Mouse (Mus musculus) kidney, embryonic 16.5 days (tissue): ENCODE measurements around the gene Ripk4. TPM values are rescaled to one million over a fixed set of nuclear protein-coding genes. Genes with fewer than 3 reads are reported as not detected.

Experiments
- ATAC-seq: fragments of 200-750 bp; cut with Nextera tagmentation; 2 replicates; pipeline ENCODE4 v1.8.0; 2017; ENCODE audit warnings: moderate TSS enrichment; ENCODE audit not compliant: low FRiP score, low TSS enrichment
- H3K27ac ChIP-seq: fragments of 300-500 bp; sonication (generic); 2 replicates; pipeline ENCODE4 v1.5.1; 2014; ENCODE audit warnings: low read length
- H3K27me3 ChIP-seq: fragments of 300-500 bp; sonication (generic); 2 replicates; pipeline ENCODE4 v1.6.1; 2014; ENCODE audit warnings: low read length, control low read depth, mixed read lengths; ENCODE audit not compliant: insufficient read depth
- H3K36me3 ChIP-seq: fragments of 300-500 bp; sonication (generic); 2 replicates; pipeline ENCODE4 v1.6.1; 2014; ENCODE audit warnings: low read length, control low read depth, mixed read lengths; ENCODE audit not compliant: insufficient read depth
- H3K4me1 ChIP-seq: fragments of 300-500 bp; sonication (generic); 2 replicates; pipeline ENCODE4 v1.6.1; 2014; ENCODE audit warnings: low read length, control low read depth, mixed read lengths; ENCODE audit not compliant: insufficient read depth
- H3K4me2 ChIP-seq: fragments of 300-500 bp; sonication (generic); replicated peaks from 2 replicates; pipeline ENCODE4 v1.6.1; 2014; ENCODE audit warnings: low read depth, low read length
- H3K4me3 ChIP-seq: fragments of 300-500 bp; sonication (generic); 2 replicates; pipeline ENCODE4 v1.5.1; 2014; ENCODE audit warnings: mild to moderate bottlenecking, low read length
- H3K9ac ChIP-seq: fragments of 300-500 bp; sonication (generic); replicated peaks from 2 replicates; pipeline ENCODE4 v1.6.1; 2014; ENCODE audit warnings: low read length
- H3K9me3 ChIP-seq: fragments of 300-500 bp; sonication (generic); 2 replicates; pipeline ENCODE4 v1.6.1; 2016; ENCODE audit warnings: low read length, control low read depth
- WGBS: fragments of 180-500 bp; shearing (Covaris S2); extraction: QIAGEN DNeasy Blood & Tissue Kit; methylation state at CpG from one replicate; pipeline ENCODE4 v1.1.7; 2014; 5-methylcytosine and 5-hydroxymethylcytosine counted together
- polyA plus RNA-seq: library from polyadenylated mRNA; unstranded; fragments of >200 nt; fragmentation: Nextera tagmentation; extraction: Ambion mirVana; gene quantifications from 2 replicates; pipeline ENCODE4 v1.2.1, GENCODE M21; 2015

Gene Ripk4
- polyA plus RNA-seq: 12.0 and 12.1 TPM in 2 replicates

DNA sequence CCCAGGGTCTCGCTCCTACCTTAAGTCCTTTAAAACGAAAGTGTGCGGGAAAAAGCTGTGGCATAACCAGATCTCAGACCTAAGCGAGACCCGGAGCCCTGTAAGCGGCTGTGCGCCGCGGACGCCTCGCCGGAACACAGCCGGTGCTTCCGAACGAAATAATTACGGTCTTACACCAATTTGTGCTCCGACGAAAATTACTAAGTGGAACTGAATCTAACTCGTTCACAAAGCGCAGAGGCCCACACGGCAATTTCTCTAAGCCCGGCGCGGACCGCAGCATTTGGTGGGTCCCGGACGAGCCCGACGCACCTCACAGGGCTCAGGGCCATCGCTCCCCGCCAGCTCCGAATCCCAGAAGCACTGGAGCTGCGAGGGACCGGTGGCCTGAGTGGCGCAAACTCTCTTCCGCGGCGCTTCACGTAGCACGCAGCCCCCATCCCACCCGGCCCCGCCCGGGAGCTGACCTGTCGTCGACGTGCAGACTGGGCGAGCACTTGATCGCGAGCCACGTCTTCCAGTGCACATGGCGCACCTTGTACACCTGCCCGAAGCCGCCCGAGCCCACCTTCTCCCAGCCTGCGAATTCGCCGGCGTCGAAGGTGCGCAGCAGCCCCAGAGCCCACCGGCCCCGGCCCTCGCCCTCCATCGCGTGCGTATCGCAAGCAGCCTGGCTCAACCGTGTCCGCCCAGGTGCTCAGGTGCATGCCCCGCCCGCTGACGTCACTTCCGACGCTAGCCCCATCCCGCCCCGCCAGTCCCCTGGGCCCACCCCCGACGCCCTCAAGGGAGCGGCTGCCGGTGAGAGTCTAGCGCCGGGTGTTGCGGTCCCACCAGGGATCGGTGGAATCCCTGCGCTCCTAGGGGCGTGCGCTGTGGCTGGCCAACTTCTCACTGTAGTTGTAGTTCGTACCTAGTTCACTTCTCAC is at the start of gene Ripk4:
Ripk4 (minus strand) TSS at position 727 of the 929 bp plus-strand sequence.
- H3K9me3 ChIP-seq: no peaks in the 10 kb centered on the region
- under 1% methylated on average over 88 of the region's 88 CpGs for WGBS
- H3K4me3 ChIP-seq: peak within 1 kb of the TSS; percentile 47
- H3K36me3 ChIP-seq: no peaks in the 10 kb centered on the region
- peak; percentile 95 for ATAC-seq
- no peak within 1 kb of the TSS; the same call in 1 of the 2 replicates for H3K27ac ChIP-seq
- peak within 1 kb of the TSS; percentile 65 for H3K9ac ChIP-seq
- peak within 1 kb of the TSS; percentile 67 for H3K4me2 ChIP-seq
- peaks cover 5% of the 10 kb centered on the region; the same call in 1 of the 2 replicates for H3K4me1 ChIP-seq
- peaks cover 39% of the 10 kb centered on the region for H3K27me3 ChIP-seq

DNA sequence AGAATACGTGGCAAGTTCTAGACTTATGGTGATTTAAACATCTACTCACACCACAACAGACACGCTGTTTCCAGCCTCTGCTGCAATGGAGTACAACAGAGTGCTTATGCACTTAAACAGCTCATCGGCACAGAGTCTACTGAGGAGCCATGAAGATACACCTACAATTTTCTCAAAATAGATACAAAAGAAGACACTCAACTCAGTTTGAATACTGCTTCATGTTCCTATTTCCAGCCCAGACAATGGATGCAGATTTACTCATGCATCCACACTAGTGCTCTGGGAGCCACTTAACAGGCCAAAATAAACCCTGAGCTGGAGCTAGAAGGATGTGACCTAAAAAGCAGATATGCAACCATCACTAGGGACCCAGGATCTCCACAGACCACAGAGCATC is 45.3 kb upstream of the Ripk4 start:
- Histone ChIP-seq H3K27ac (no peak overlapping the region), H3K4me1 (no peaks in the 10 kb centered on the region), H3K36me3 (peaks cover 75% of the 10 kb centered on the region), H3K27me3 (no peaks in the 10 kb centered on the region), H3K4me3 (no peak overlapping the region), H3K9ac (no peak overlapping the region), H3K4me2 (no peak overlapping the region), H3K9me3 (no peaks in the 10 kb centered on the region)
- no peak for ATAC-seq
- WGBS: 97% methylated on average over 3 of the region's 3 CpGs

DNA sequence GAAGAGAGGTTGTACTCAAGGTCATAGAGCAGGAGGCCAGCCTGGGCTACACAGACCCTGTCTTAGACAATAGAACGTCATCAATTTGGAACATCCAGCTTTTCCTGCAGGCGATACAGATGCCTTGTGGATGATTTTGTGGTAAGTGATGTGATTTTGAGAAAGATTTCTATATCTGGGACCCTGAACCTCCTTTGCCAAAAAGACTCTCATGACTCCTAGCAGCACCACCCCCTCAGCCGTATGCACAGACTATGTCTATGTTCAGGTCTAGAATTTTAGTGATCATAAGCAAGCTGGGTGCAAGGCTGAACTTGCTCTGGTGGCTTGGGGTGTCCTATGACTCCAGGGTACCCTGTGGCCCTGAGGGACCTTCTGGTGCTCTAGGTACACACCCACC is 42.1 kb upstream of the Ripk4 start:
- no peaks in the 10 kb centered on the region for H3K4me1 ChIP-seq
- H3K9me3 ChIP-seq: no peaks in the 10 kb centered on the region
- H3K4me2 ChIP-seq: no peak overlapping the region
- H3K27me3 ChIP-seq: no peaks in the 10 kb centered on the region
- WGBS: 93% methylated on average over 3 of the region's 3 CpGs
- peaks cover 68% of the 10 kb centered on the region for H3K36me3 ChIP-seq
- no peak overlapping the region for H3K4me3 ChIP-seq
- no peak overlapping the region for H3K27ac ChIP-seq
- no peak for ATAC-seq
- H3K9ac ChIP-seq: no peak overlapping the region

DNA sequence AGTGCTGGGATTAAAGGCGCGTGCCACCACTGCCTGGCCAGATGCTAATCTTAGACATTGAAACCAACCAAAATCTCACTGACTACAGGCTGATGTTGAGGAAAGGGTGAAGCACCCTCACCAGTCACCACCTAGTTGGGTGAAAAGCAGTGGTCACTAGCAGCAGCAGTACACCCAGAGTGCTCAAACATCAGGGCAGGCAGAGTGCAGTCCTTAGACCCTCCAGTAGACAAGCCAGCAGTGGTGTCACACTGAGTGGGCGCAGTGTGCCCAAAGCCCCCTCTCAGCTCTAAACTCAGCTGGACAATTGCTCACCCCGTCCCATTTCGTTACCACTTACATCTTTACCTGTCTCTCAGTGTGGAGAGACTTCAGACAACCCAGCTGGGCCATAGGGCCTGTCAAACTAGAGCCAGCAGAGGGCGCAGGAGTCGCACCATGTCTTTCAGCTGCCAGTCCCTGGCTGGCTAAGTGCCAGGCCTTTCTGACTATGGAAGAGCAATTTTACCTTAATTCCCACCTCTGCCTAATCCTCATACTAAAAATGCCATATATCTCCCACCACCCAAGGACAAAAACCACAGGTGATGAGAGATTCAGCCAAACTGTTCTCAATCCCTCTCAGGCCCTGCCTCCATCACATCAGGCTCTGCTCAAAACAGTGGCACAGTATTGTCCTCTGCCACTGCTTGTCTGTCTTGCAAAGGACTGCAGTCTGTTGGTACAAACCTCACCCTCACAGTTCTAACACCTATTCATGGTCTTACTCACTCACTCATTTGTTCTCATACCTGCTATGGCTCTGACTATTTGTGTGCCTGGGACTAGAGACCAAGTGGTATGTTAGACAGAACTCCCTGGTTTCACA is 41.3 kb upstream of the Ripk4 start:
- Histone ChIP-seq H3K4me2 (no peak overlapping the region), H3K4me3 (no peak overlapping the region), H3K27me3 (no peaks in the 10 kb centered on the region), H3K4me1 (no peaks in the 10 kb centered on the region), H3K9ac (no peak overlapping the region), H3K9me3 (no peaks in the 10 kb centered on the region), H3K27ac (no peak overlapping the region), H3K36me3 (peaks cover 64% of the 10 kb centered on the region)
- 76% methylated on average over 7 of the region's 7 CpGs for WGBS
- ATAC-seq: peak; percentile 54; the same call in 1 of the 2 replicates

DNA sequence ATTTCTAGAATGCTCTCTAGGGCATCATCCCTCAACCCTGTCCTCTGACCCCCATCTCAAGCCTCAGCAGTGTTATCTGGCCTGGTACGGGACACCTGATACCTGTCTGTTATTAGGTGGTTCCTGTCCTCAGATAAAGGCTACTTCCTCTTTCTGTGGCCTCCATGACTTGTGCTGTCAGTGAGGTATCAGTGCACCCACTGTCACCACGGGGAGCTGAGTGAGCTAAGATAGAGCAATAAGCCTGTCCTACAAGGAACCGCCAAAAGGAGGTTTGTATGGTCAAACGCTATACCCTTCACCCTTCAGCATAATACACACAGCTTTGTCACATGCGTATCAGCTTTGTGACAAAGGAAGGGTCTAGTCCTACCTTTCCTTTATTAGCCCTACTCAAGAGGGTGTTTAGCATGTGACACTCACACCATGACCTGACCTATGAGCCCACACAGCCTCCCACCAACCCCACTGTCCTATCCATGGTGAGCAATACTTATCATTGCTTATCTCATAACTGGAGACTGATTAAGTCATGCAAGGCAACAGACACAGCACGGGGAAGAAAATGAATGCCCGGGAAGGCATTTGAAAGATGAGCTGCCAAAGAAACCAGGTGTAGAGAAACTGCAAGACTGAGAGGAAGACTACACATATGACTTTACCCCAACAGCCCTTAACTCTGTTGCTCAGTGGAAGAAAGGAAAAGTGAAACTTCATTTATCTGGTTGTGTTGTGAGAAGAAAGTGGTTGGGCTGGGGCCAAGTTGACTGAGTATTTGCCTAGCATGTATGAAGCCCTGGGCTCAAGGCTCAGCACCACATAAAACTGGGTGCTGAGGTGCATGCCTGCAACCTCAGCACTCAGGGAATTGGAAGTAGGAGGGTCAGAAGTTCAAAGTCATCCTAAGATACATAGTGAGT is 34.6 kb upstream of the Ripk4 start:
- H3K4me2 ChIP-seq: no peak overlapping the region
- 92% methylated on average over 7 of the region's 7 CpGs for WGBS
- no peak overlapping the region for H3K4me3 ChIP-seq
- no peak overlapping the region for H3K9ac ChIP-seq
- H3K27ac ChIP-seq: no peak overlapping the region
- H3K9me3 ChIP-seq: no peaks in the 10 kb centered on the region
- no peaks in the 10 kb centered on the region for H3K27me3 ChIP-seq
- ATAC-seq: no peak
- H3K36me3 ChIP-seq: peaks cover 56% of the 10 kb centered on the region
- H3K4me1 ChIP-seq: no peaks in the 10 kb centered on the region

DNA sequence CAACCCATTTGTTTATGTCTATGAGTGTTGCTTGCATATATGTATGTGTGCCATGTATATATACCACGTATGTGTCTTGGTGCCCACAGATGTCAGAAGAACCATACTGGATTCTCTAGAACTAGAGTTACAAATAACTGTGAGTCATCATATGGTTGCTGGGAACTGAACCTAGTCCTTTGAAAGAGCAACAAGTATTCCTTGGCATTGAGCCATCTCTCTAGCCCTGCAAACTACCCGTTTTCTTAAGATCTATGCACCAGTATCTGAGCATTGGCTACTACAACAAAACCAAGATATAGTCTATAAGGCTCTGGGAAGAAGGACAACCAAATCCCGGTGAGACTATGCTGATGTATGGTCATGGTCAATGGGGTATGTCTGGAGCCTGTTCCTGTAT is 33.6 kb upstream of the Ripk4 start:
- Histone ChIP-seq H3K4me1 (no peaks in the 10 kb centered on the region), H3K27ac (no peak overlapping the region), H3K9ac (no peak overlapping the region), H3K36me3 (peaks cover 59% of the 10 kb centered on the region), H3K27me3 (no peaks in the 10 kb centered on the region), H3K4me2 (no peak overlapping the region), H3K9me3 (no peaks in the 10 kb centered on the region), H3K4me3 (no peak overlapping the region)
- no peak for ATAC-seq
- 93% methylated on average over 3 of the region's 3 CpGs for WGBS

DNA sequence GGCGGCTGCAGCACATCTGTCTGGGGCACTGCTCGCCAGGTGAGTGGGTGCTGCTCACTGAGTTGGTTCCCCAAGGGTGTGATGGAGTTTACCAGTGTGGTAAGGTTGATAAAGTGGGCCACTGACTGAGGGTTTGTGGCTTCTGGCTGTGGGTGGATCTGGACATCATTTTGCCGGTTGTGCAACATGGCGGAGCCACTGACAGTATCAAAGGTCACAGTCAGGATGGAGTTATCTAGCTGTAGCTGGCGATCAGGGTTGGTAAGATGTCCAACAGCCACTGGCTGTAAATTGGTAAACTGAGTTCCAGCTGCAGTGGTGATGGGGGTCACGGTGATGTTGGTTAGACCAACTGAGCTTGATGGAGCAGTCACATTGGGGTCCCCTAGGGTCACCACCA is 30.7 kb upstream of the Ripk4 start:
- H3K27ac ChIP-seq: no peak overlapping the region
- no peak overlapping the region for H3K9ac ChIP-seq
- no peaks in the 10 kb centered on the region for H3K9me3 ChIP-seq
- H3K27me3 ChIP-seq: no peaks in the 10 kb centered on the region
- 93% methylated on average over 6 of the region's 6 CpGs for WGBS
- no peaks in the 10 kb centered on the region for H3K4me1 ChIP-seq
- H3K36me3 ChIP-seq: peaks cover 46% of the 10 kb centered on the region
- no peak for ATAC-seq
- H3K4me3 ChIP-seq: no peak overlapping the region
- H3K4me2 ChIP-seq: no peak overlapping the region

DNA sequence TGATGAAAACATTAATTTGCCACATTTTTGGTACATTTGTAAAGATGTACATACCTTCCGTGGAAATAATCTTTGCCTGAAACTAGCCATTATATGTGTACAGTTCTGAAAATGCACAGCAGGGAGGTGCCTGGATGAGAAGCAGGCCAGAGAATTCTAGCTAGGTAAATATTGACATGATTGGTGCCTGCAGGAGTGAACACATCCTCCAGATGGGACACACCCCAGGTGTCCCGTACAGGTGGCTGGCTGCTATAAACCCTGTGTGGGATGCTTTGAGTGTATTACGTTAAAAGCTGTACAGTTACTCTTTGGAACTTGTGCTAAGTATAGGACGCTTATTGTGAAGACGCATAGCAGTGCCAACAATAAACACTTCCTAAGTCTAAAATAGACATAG is 19.5 kb upstream of the Ripk4 start:
- no peaks in the 10 kb centered on the region for H3K36me3 ChIP-seq
- no peak overlapping the region for H3K4me3 ChIP-seq
- H3K27me3 ChIP-seq: no peaks in the 10 kb centered on the region
- no peak overlapping the region for H3K9ac ChIP-seq
- no peak for ATAC-seq
- H3K27ac ChIP-seq: no peak overlapping the region
- H3K4me1 ChIP-seq: no peaks in the 10 kb centered on the region
- 80% methylated on average over 5 of the region's 5 CpGs for WGBS
- H3K9me3 ChIP-seq: no peaks in the 10 kb centered on the region
- H3K4me2 ChIP-seq: no peak overlapping the region

DNA sequence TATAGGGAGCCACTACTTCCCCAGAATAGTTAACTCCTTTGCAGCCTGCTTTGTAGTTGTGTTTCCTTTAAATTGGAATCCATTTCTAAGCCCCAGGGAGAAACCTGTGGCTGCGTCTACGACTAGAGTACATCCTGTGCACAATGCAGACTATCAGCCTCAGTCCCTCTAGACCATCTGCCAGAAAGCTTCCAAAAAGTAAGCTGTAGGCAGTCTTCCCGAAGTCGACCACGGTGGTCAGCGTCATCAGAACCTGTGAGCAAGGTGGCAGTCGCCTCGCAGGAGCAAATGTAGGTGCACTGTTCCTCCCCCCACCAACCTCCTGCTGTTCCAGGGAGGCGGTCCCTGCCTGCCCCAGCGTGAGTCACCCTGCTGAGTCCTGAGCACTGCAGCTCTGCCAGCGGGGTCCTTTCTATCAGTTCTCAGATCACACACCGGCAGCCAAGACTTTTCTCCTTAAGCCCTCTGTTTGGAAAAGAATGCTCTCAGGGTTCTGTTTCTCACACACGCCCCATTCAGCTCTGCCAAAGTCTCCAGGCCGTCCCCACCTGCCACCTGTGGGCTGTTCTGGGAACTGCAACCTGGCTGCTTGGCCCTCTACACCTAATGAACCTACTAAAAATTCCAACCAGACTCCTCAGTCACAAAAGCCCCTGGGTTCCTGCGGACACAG is 14.9 kb upstream of the Ripk4 start:
- Histone ChIP-seq H3K4me1 (no peaks in the 10 kb centered on the region), H3K27me3 (no peaks in the 10 kb centered on the region), H3K9ac (no peak overlapping the region), H3K4me3 (no peak overlapping the region), H3K4me2 (peak overlapping the region; percentile 40), H3K9me3 (no peaks in the 10 kb centered on the region), H3K27ac (no peak overlapping the region), H3K36me3 (no peaks in the 10 kb centered on the region)
- ATAC-seq: peak; percentile 79
- 33% methylated on average over 15 of the region's 15 CpGs for WGBS
